Mouse (Mus musculus) CD4-positive, CD25-positive, alpha-beta regulatory T cell, adult 2 months (primary cell): ENCODE results near the gene Trpm2.
"Not testable (repeated sequence)": the region's sequence is repeated elsewhere in the genome, so short reads cannot be mapped to it uniquely, and the experiment has no call there.

Experiments
- DNase-seq: peaks from one replicate; pipeline ENCODE4 v3.0.0-alpha.2; 2012; ENCODE audit warnings: low read depth, low spot score

Gene Trpm2

GRCm38 (mm10) chr10:77978351-77979350 lies 8.3 kb upstream of the Trpm2 start, which contains the start of gene 1810043G02Rik:
1810043G02Rik (plus strand) TSS chr10:77978524.
- peak; percentile 99 for DNase-seq

GRCm38 (mm10) chr10:77976458-77977150 lies 6.2 kb upstream of the Trpm2 start:
- no peak for DNase-seq

- no peak for DNase-seq
These were observed 5.3 kb upstream of the Trpm2 start for GRCm38 (mm10) chr10:77975653-77976052.

- no peak for DNase-seq
These were observed 4.4 kb upstream of the Trpm2 start for GRCm38 (mm10) chr10:77974811-77975210.

GRCm38 (mm10) chr10:77974323-77974722 lies 4.0 kb upstream of the Trpm2 start:
- no peak for DNase-seq

- DNase-seq = peak; percentile 67
These were observed 1.6 kb upstream of the Trpm2 start for GRCm38 (mm10) chr10:77971709-77972553.

GRCm38 (mm10) chr10:77971191-77971590 lies 828 bp upstream of the Trpm2 start:
- peak; percentile 62 for DNase-seq

- DNase-seq = no peak
These were observed 414 bp downstream of the Trpm2 start for GRCm38 (mm10) chr10:77969973-77970325.

- DNase-seq = peak; percentile 51
These were observed 940 bp downstream of the Trpm2 start for GRCm38 (mm10) chr10:77969274-77969972.

- no peak for DNase-seq
These were observed 6.4 kb downstream of the Trpm2 start for GRCm38 (mm10) chr10:77963971-77964370.

- DNase-seq = peak; percentile 41
These were observed 7.6 kb downstream of the Trpm2 start for GRCm38 (mm10) chr10:77962725-77963124.

GRCm38 (mm10) chr10:77950468-77950867 lies 19.9 kb downstream of the Trpm2 start:
- not testable (repeated sequence) for DNase-seq

- DNase-seq = no peak
These were observed 30.7 kb downstream of the Trpm2 start for GRCm38 (mm10) chr10:77939685-77940084.

GRCm38 (mm10) chr10:77927375-77927774 lies 43.0 kb downstream of the Trpm2 start:
- no peak for DNase-seq

GRCm38 (mm10) chr10:77926140-77926539 lies 44.2 kb downstream of the Trpm2 start:
- peak; percentile 64 for DNase-seq

GRCm38 (mm10) chr10:77922681-77923080 lies 47.7 kb downstream of the Trpm2 start:
- DNase-seq = no peak

- no peak for DNase-seq
These were observed 49.4 kb downstream of the Trpm2 start for GRCm38 (mm10) chr10:77921009-77921408.

GRCm38 (mm10) chr10:77916636-77917335 lies 53.6 kb downstream of the Trpm2 start:
- peak; percentile 67 for DNase-seq

GRCm38 (mm10) chr10:77913292-77913691 lies 57.1 kb downstream of the Trpm2 start:
- DNase-seq = no peak

- no peak for DNase-seq
These were observed 57.8 kb downstream of the Trpm2 start for GRCm38 (mm10) chr10:77912605-77913004.
